Mouse (Mus musculus) forebrain, embryonic 14.5 days (tissue): ENCODE results near the gene Fam45a. TPM values are rescaled to one million over a fixed set of nuclear protein-coding genes. Genes with fewer than 3 reads are reported as not detected.

Experiments used
- ATAC-seq: fragments of 200-750 bp; cut with Nextera tagmentation; 2 replicates; pipeline ENCODE4 v1.8.0; 2017; ENCODE audit warnings: mild to moderate bottlenecking, moderate library complexity
- DNase-seq: peaks from one replicate; pipeline ENCODE4 v3.0.0-alpha.2; 2015; ENCODE audit warnings: low spot score
- H3K27ac ChIP-seq: fragments of 300-500 bp; sonication (generic); 2 replicates; pipeline ENCODE4 v1.5.1; 2014; ENCODE audit warnings: low read depth, mild to moderate bottlenecking, control low read depth, low read length, moderate library complexity
- H3K27me3 ChIP-seq: fragments of 300-500 bp; sonication (generic); replicated peaks from 2 replicates; pipeline ENCODE4 v1.6.1; 2014; ENCODE audit warnings: low read length, control low read depth, mixed read lengths; ENCODE audit not compliant: control insufficient read depth, insufficient read depth
- H3K36me3 ChIP-seq: fragments of 300-500 bp; sonication (generic); 2 replicates; pipeline ENCODE4 v1.6.1; 2014; ENCODE audit warnings: low read length, control low read depth; ENCODE audit not compliant: control insufficient read depth, insufficient read depth
- H3K4me1 ChIP-seq: fragments of 300-500 bp; sonication (generic); 2 replicates; pipeline ENCODE4 v1.6.1; 2014; ENCODE audit warnings: antibody characterized with exemption, low read length, control low read depth; ENCODE audit not compliant: control insufficient read depth, insufficient read depth
- H3K4me2 ChIP-seq: fragments of 300-500 bp; sonication (generic); 2 replicates; pipeline ENCODE4 v1.6.1; 2014; ENCODE audit warnings: mild to moderate bottlenecking, control low read depth, low read length
- H3K4me3 ChIP-seq: fragments of 300-500 bp; sonication (generic); 2 replicates; pipeline ENCODE4 v1.5.1; 2014; ENCODE audit warnings: low read depth, low read length, control low read depth
- H3K9ac ChIP-seq: fragments of 300-500 bp; sonication (generic); 2 replicates; pipeline ENCODE4 v1.6.1; 2014; ENCODE audit warnings: mild to moderate bottlenecking, low read length, control low read depth, moderate library complexity
- H3K9me3 ChIP-seq: fragments of 300-500 bp; sonication (generic); replicated peaks from 2 replicates; pipeline ENCODE4 v1.6.1; 2016; ENCODE audit warnings: low read length, control low read depth, mixed read lengths; ENCODE audit not compliant: control insufficient read depth
- WGBS: fragments of 180-500 bp; shearing (Covaris S2); extraction: QIAGEN DNeasy Blood & Tissue Kit; methylation state at CpG from one replicate; pipeline ENCODE4 v1.1.7; 2014; 5-methylcytosine and 5-hydroxymethylcytosine counted together
- polyA plus RNA-seq: library from polyadenylated mRNA; unstranded; fragments of >200 nt; fragmentation: Nextera tagmentation; extraction: Ambion mirVana; gene quantifications from 2 replicates; pipeline ENCODE4 v1.2.1, GENCODE M21; 2014

The Fam45a gene
- polyA plus RNA-seq, 1 experiment from 2014 or later = 54.1 TPM

GRCm38 (mm10) chr19:60790551-60791161, 20.7 kb upstream of the Fam45a start, which contains the start of gene Eif3a:
Gene Eif3a, minus strand, starts transcription at chr19:60790658.
- under 1% methylated on average over 57 of the region's 57 CpGs for WGBS
- peak within 1 kb of the TSS; percentile 99 for H3K9ac ChIP-seq
- peak; percentile 97 for ATAC-seq

GRCm38 (mm10) chr19:60791164-60791563, 20.2 kb upstream of the Fam45a start:
- Histone ChIP-seq H3K9me3 (no peaks in the 10 kb centered on the region), H3K27ac (peak overlapping the region; percentile 96), H3K4me3 (peak overlapping the region; percentile 99), H3K4me2 (peak overlapping the region; percentile 85), H3K27me3 (no peaks in the 10 kb centered on the region), H3K36me3 (no peaks in the 10 kb centered on the region), H3K9ac (peak overlapping the region; percentile 99), H3K4me1 (peaks cover 9% of the 10 kb centered on the region; the same call in 1 of the 2 replicates)
- ATAC-seq = 0 out of 2 replicates have a peak, but pooled peaks have one; percentile 4
- no peak for DNase-seq
- 15% methylated on average over 9 of the region's 9 CpGs for WGBS

More at GRCm38 (mm10) chr19:60790551-60791161, 20.7 kb upstream of the Fam45a start, which contains the start of gene Eif3a:
- Histone ChIP-seq H3K27me3 (no peaks in the 10 kb centered on the region), H3K4me3 (peak within 1 kb of the TSS; percentile 99), H3K27ac (peak within 1 kb of the TSS; percentile 96), H3K9me3 (no peaks in the 10 kb centered on the region), H3K36me3 (no peaks in the 10 kb centered on the region), H3K4me2 (peak within 1 kb of the TSS; percentile 85), H3K4me1 (peaks cover 9% of the 10 kb centered on the region; the same call in 1 of the 2 replicates)
- peak; percentile 97 for DNase-seq

GRCm38 (mm10) chr19:60793170-60793707, 18.1 kb upstream of the Fam45a start:
- Histone ChIP-seq H3K27me3 (no peaks in the 10 kb centered on the region), H3K36me3 (no peaks in the 10 kb centered on the region), H3K4me3 (no peak overlapping the region), H3K9me3 (no peaks in the 10 kb centered on the region), H3K4me2 (no peak overlapping the region), H3K4me1 (peaks cover 8% of the 10 kb centered on the region; the same call in 1 of the 2 replicates), H3K9ac (no peak overlapping the region), H3K27ac (no peak overlapping the region)
- ATAC-seq = no peak
- DNase-seq = no peak
- WGBS = 90% methylated on average over 2 of the region's 2 CpGs

GRCm38 (mm10) chr19:60795244-60795643, 16.1 kb upstream of the Fam45a start:
- no peaks in the 10 kb centered on the region for H3K36me3 ChIP-seq
- H3K27me3 ChIP-seq = no peaks in the 10 kb centered on the region
- no peak overlapping the region for H3K9ac ChIP-seq
- DNase-seq (no peak), ATAC-seq (no peak)
- no peaks in the 10 kb centered on the region for H3K9me3 ChIP-seq
- WGBS = 85% methylated on average over 2 of the region's 2 CpGs
- H3K4me2 ChIP-seq = no peak overlapping the region
- H3K27ac ChIP-seq = no peak overlapping the region
- H3K4me1 ChIP-seq = peaks cover 3% of the 10 kb centered on the region; the same call in 1 of the 2 replicates
- H3K4me3 ChIP-seq = no peak overlapping the region

- no peaks in the 10 kb centered on the region for H3K4me1 ChIP-seq
- no peak overlapping the region for H3K27ac ChIP-seq
- ATAC-seq (no peak), DNase-seq (no peak)
- no peak overlapping the region for H3K4me2 ChIP-seq
- 90% methylated on average over 2 of the region's 2 CpGs for WGBS
- no peaks in the 10 kb centered on the region for H3K36me3 ChIP-seq
- H3K4me3 ChIP-seq = no peak overlapping the region
- H3K9ac ChIP-seq = no peak overlapping the region
- H3K9me3 ChIP-seq = no peaks in the 10 kb centered on the region
- no peaks in the 10 kb centered on the region for H3K27me3 ChIP-seq
These were observed 14.0 kb upstream of the Fam45a start for GRCm38 (mm10) chr19:60797415-60797814.

- H3K4me2 ChIP-seq = no peak overlapping the region
- H3K9me3 ChIP-seq = no peaks in the 10 kb centered on the region
- ATAC-seq (no peak), DNase-seq (no peak)
- WGBS = 82% methylated on average over 7 of the region's 7 CpGs
- H3K9ac ChIP-seq = no peak overlapping the region
- no peaks in the 10 kb centered on the region for H3K4me1 ChIP-seq
- H3K27ac ChIP-seq = no peak overlapping the region
- no peaks in the 10 kb centered on the region for H3K27me3 ChIP-seq
- H3K36me3 ChIP-seq = no peaks in the 10 kb centered on the region
- no peak overlapping the region for H3K4me3 ChIP-seq
These were observed 11.4 kb upstream of the Fam45a start for GRCm38 (mm10) chr19:60799867-60800569.

- no peak overlapping the region for H3K4me2 ChIP-seq
- no peaks in the 10 kb centered on the region for H3K36me3 ChIP-seq
- no peak overlapping the region for H3K9ac ChIP-seq
- H3K4me3 ChIP-seq = no peak overlapping the region
- H3K9me3 ChIP-seq = no peaks in the 10 kb centered on the region
- WGBS = 66% methylated on average over 2 of the region's 2 CpGs
- no peaks in the 10 kb centered on the region for H3K4me1 ChIP-seq
- no peak for ATAC-seq
- no peak for DNase-seq
- no peaks in the 10 kb centered on the region for H3K27me3 ChIP-seq
- no peak overlapping the region for H3K27ac ChIP-seq
These were observed 6.5 kb upstream of the Fam45a start for GRCm38 (mm10) chr19:60804903-60805302.

GRCm38 (mm10) chr19:60809927-60810326, 1.5 kb upstream of the Fam45a start:
- no peak overlapping the region for H3K9ac ChIP-seq
- peaks cover 8% of the 10 kb centered on the region for H3K4me1 ChIP-seq
- no peak overlapping the region for H3K27ac ChIP-seq
- H3K27me3 ChIP-seq = no peaks in the 10 kb centered on the region
- WGBS = 95% methylated on average over 2 of the region's 2 CpGs
- no peak overlapping the region for H3K4me2 ChIP-seq
- DNase-seq = no peak
- peaks cover under 1% of the 10 kb centered on the region for H3K36me3 ChIP-seq
- no peak overlapping the region for H3K4me3 ChIP-seq
- no peak for ATAC-seq
- no peaks in the 10 kb centered on the region for H3K9me3 ChIP-seq

GRCm38 (mm10) chr19:60812036-60812389, 628 bp downstream of the Fam45a start:
- Histone ChIP-seq H3K4me1 (peaks cover 8% of the 10 kb centered on the region), H3K27ac (no peak overlapping the region), H3K4me2 (peak overlapping the region; percentile 62), H3K4me3 (peak overlapping the region; percentile 70), H3K36me3 (peaks cover 10% of the 10 kb centered on the region), H3K27me3 (no peaks in the 10 kb centered on the region), H3K9me3 (no peaks in the 10 kb centered on the region), H3K9ac (peak overlapping the region; percentile 84)
- DNase-seq (peak; percentile 16), ATAC-seq (no peak)
- WGBS = 11% methylated on average over 10 of the region's 10 CpGs
